16 mouse cellular contexts compared by ENCODE assay signal in genomic region chr2:128231338-128231737, GRCm38 (mm10).
"Had no signal": no experiment of that assay in that cellular context is flagged by ENCODE, and none has a peak within 500 bp of the region (broad histone marks: within the 10 kb centered on the region; RNA-seq: fewer than 3 reads in every experiment).

No protein-coding gene starts in this region.

- H3K9me3 ChIP-seq: neural tube, embryonic 13.5 days; neural tube, embryonic 15.5 days; stomach, embryonic 15.5 days had no signal

- H3K4me1 ChIP-seq: neural tube, embryonic 13.5 days; neural tube, embryonic 15.5 days had no signal

- H3K4me2 ChIP-seq: neural tube, embryonic 13.5 days; neural tube, embryonic 15.5 days; stomach, embryonic 15.5 days had no signal

- H3K4me3 ChIP-seq: neural tube, embryonic 13.5 days; neural tube, embryonic 15.5 days; stomach, embryonic 15.5 days had no signal

- H3K36me3 ChIP-seq: neural tube, embryonic 13.5 days; neural tube, embryonic 15.5 days; stomach, embryonic 15.5 days had no signal

- H3K27me3 ChIP-seq: neural tube, embryonic 13.5 days; neural tube, embryonic 15.5 days; stomach, embryonic 15.5 days had no signal

- DNase-seq: retina, postnatal 1 day; right cerebral cortex, adult 18-20 months; right cerebral cortex, postnatal 14 days; right cerebral cortex, postnatal 25 days; right cerebral cortex, postnatal 4 days; spleen, adult 18-20 months; thymus, adult 18-20 months; thymus, adult 2 months; thymus, postnatal 14 days; thymus, postnatal 25 days; thymus, postnatal 36 days; thymus, postnatal 4 days had no signal

- H3K9ac ChIP-seq: neural tube, embryonic 13.5 days; neural tube, embryonic 15.5 days; stomach, embryonic 15.5 days had no signal

- H3K27ac ChIP-seq: neural tube, embryonic 13.5 days; neural tube, embryonic 15.5 days; stomach, embryonic 15.5 days; stomach, postnatal 0 days had no signal
